Mouse (Mus musculus) activated CD4-positive, CD25-positive, alpha-beta regulatory T cell, adult 4 months (primary cell): ENCODE results near the gene Gm19345. TPM values are rescaled to one million over a fixed set of nuclear protein-coding genes. Genes with fewer than 3 reads are reported as not detected.

Source experiments
- ATAC-seq: one replicate; pipeline ENCODE4 v1.8.0; 2017
- polyA plus RNA-seq, 2 experiments: library from polyadenylated mRNA; unstranded; fragments of 100-300 nt; shearing (Covaris generic); gene quantifications; one replicate each; pipeline ENCODE4 v1.2.1; 2017

Gm19345 gene
- not detected for polyA plus RNA-seq

DNA sequence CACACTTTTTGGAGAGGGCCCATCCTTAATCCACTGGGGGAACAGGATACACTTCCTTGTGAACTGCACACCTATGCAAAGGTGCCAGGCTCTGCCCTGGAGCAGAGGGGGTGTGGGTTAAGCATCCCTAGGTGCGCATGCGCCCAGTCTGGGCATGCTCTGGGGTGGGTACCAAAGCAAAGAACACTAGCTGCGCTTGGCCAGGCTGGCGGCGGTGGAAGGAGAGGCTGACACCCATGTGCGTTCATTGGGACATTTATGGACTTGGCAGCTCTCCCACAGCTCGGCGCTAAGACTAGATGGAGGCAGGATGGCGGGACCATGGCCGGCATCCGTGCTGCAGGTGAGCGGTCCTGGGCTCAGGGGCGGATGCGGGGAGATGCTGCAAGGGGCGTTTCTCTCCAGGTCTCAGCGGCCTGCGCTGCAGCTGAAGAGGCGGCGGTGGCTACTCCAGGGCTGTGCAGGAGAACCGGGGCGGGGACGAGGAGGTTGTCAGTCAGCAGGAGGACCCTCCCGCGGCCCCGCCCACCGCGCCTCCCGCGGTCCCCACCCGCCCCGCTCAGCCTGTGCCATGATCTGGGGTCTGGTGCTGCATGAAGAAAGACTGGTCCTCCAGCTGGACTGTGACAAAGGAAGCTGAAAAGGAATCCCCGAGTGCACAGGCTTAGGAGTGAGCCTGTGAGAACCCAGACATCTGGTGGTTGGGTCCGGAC, at the start of gene Gm19345:
Gene Gm19345, plus strand, starts transcription at position 146 of the 713 bp plus-strand sequence.
- ATAC-seq, result no peak

DNA sequence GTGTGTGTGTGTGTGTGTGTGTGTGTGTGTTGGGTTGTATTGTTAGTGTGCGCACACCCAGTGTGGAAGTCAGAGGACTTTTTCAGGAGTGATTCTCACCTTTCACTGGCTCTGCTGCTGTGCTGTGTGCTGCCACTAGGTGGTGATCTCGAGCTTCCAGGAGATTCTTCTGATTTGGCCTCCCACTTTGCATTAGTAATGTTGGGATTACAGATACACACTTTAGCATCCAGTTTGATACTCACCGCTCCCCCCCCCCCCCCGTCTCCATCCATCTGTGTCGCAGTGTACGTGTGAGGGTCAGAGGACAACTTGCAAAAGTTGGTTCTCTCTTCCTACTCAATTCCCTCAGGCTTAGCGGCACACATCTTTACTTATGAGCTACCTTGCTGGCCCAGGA, 48.8 kb upstream of the Gm19345 start:
- no peak for ATAC-seq

DNA sequence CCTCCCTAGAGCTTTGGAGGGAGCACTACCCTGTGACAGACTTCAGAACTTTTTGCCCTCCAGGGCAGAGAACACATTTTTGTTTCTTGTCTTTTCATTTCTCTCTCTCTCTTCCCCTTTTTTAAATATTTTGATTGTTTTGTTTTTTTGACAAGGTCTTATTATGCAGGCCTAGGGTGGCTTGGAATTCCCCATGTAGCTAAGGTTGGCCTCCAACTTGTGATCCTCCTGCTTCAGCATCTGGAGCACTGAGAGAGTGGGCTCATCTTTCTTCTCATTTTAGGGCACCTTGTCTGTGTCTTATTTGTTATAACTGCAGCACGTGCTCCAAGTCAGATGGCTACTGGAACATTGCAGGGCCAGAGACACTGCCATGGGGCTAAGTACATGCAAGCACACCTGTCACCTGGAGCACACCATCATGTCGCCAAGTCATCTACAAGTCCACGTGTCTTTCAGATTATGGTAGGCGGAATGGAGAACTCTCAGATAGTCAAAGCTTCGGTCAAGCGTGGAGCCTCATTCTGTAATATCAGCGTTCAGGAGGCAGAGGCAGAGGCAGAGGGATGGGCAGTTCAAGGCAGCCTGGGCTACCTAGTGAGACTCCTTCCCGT, 45.3 kb upstream of the Gm19345 start:
- ATAC-seq, result no peak

DNA sequence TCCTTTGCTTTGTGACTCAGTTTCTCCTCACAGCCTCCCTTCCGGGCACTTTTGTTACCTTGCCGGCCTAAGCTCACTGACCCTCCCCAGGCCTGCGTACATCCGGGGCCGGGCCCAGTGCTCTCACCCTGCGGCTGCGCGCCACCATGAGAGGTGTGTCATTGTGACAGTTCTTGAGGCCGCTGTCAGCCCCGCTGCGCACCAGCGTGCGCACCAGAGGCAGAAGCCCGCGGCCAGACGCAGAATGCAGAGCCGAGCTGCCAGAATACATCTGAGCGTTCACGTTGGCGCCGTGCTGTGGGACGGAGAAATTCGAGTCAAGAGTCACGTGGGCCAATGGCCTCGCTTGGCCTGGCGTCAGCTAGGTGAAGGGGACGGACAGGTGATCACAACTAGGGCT, 42.4 kb upstream of the Gm19345 start:
- no peak for ATAC-seq

DNA sequence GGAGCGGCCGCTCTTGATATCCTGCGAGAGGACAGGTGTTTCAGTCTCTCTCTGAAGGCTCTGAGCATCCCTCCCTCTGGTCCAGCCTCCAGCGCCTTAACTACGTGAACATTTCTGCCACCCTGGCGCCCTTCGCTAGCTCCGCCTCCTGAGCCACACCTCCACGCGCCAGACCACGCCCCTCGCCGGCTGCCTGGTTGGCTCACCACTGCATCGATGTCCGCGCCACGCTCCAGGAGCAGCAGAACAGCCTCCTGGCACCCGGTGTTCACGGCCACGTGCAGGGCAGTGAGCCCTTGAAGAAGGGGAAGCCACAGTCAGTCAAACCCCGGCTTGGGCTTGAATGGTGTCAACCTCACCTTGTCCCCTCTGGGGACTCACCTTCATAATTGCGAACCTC, 40.7 kb upstream of the Gm19345 start:
- no peak for ATAC-seq

DNA sequence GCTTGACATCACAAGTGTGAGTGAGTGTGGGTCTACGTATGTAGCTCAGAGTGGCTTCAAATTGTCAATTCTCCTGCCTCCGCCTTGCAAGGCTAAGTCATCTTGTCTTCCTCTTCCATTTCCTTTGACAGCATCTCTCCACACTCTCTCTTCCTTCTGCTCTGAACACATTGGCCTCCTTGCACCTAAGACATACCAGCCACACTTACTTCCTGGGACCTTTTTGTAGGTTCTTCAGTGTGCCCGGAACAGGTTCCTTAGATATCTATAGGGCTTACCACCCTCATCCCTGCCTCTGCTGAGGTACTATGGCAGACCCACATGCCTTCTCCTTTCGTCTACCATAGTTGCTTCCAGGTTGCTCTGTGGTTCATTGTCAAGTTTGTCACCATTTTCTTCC, 38.6 kb upstream of the Gm19345 start:
- no peak for ATAC-seq

DNA sequence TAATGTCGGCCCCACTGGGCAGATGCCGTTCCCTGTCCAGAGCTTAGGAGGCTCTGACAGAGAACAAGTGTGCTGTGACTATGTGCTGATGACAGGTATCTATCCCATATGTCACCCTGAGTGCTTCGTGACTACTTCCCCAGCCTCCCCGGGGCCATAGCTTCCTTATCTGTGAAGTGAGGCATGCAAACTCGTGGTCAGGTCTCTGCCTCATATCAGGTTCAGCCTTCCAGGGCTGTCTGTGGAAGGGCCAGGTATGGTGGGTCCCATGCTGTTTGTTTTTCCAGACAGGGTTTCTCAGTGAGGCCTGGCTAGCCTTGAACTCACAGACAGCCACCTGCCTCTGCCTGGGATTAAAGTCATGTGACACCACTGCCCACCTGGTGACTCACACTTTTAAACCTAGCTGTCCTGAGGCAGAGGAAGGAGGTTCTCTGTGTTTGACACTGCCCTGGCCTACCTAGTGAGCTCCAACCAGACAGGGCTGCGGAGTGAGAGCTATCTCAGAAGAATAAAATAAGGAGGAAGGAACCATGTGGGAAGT, 38.2 kb upstream of the Gm19345 start:
- ATAC-seq, result no peak

DNA sequence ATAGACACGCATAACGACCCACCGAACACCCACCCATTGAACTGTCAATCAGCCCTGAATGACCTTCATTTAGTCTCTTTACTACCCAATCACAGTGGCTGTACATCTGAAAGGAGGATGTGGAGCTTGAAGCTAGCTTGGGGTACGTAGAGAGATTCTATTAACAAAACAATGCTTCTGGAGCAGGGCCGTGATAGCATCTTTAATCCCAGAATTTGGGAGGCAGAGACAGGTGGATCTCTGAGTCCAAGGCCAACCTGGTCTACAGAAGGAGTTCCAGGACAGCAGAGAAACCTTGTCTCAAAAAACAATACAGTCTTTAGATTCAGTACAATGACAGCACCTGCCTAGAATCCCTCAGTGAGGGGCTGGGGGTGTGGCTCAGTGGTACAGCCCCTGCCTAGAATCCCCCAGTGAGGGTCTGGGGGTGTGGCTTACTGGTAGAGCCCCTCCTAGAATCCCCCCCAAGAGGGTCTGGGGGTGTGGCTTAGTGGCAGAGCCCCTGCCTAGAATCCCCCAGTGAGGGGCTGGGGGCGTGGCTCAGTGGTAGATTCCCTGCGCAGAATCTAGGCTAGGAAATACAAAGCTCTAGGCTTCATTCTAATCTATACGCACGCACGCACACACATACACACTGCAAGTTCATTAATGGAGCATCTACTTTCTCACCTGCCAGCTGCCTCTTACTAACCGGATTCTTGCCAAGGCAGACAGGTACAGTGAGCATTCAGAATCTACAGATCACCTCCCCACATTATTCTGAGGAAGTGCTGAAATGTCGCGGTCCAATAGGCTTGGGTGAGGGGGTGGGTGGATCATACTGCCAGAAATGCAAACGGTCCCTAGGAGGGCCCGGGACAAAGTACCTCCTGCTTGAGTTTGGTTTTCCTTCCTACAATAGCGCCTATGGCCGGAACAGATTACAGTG, 36.2 kb upstream of the Gm19345 start:
- ATAC-seq, result peak; percentile 13

DNA sequence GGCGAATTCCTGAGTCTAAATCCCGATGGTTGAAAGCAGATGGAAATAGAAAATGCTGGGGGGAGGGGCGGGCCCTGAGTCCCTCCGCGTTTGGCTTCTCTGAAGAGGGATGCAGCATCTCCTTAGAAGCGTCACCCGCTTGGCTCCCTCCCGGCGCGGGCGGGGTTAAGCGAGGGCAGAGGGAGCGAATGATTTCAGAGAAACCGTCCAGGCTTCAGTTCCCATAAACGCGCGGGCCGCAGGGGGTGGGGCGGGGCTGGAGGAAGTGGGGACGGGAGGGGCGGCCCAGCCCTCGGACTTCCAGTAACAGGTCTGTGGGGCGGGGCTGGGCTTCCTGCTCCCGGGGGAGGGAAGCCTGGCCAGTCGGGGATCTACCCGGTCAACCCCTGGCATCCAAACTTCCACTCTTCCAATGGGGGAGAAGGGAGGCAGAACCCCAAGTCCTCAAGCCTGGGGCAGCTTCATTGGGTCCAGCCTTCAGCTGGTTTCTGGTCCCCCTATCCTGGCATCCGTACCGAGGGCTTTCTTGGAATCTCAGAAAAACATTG, 35.5 kb upstream of the Gm19345 start:
- no peak for ATAC-seq

DNA sequence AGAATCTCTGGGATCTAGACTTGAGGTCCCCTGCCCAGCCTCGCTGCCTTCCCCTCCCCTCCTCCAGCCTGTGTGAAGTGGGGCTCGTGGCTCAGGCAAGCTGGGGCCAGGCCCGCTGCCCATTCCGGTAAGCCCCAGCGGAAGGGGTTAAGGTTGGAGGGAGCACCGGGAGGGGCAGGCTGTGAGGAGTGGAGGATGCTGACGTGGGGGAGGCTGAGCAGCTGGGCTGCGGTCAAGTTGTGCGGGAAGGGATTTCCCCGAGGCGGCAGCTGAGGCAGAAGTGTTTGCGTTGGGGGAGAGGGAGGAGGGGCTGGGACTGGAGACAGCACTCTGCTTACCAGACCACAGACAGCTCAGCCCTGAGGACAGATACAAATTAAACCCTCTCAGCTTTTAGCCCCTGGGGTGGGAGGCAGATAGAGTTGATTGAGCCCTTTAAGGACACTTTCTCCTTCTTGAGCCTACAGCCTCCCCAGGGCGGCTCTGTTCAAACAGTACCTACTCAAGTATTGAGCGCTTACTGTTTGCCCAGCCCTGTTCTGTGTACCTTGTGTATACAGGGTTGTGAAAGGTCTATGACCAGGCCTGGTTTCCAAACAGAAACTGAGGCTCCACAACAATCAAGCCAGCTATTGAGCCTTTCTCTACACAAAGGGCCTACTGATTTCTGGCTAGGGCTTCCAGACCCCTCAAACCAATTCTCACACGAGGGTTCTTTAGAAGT, 34.3 kb upstream of the Gm19345 start:
- peak; percentile 86 for ATAC-seq

DNA sequence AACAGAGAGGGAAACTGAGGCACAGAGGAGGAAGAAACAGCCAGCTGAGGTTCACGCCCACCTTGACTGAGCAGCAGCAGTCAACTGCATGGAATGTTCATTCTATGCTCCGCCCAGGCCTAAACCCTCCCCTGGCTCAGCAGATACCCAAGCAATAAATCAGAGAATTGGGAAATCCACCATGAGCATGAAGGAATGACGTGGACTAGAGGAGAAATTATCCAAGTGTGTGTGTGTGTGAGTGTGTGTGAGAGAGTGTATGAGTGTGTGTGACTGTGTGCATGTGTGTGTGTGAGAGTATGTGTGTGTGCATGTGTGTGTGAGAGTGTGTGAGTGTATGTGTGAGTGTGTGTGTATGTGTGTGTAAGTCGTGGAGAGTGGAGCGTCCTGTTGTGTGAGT, 33.4 kb upstream of the Gm19345 start:
- no peak for ATAC-seq

DNA sequence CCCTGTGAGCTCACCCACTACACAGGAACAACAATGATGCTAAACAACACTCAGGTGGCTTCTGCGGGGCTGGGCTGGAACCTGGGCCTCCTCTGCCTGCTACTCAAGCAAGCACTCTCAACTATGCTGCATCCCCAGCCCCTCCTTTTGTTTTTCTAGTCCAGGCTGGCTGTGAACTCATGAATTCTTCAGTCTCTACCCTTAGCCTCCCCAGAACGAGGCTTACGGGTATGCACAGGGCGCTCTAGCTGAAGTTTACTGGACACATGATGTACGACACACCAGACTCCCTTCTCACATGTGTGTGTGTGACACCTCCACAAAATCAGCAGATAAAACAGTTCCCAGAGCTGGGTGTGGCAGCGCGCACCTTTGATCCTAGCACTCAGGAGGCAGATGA, 32.9 kb upstream of the Gm19345 start:
- ATAC-seq, result no peak

DNA sequence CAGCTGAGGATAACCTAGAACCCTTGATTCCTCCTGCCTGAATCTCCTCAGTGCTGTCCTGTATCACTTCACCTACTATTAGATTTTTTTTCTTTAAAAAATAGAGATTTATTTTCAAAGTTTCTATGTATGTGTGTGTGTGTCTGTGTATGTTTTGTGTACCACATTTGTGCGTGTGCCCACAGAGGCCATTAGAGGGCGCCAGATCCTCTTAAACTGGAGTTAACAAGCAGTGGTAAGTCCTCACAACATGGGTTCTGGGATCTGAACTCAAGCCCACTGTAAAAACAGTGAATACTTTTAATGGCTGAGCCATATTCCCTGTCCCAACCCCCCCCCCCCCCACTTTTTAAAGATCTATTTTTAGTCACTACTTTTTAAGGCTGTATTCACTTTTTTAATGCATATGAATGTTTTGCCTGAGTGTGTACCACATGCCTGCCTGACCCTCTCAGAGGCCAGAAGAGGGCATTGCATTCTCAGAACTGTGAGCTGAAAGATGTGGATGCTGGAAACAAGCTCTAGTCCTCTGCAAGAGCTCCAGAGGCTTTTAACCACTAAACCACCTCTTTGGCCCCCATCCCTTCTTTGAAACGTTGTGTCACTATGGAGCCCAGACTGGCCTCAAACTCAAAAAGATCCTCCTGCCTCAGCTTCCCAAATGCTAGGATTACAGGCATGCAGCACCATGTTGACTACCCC, 31.3 kb upstream of the Gm19345 start:
- no peak for ATAC-seq

DNA sequence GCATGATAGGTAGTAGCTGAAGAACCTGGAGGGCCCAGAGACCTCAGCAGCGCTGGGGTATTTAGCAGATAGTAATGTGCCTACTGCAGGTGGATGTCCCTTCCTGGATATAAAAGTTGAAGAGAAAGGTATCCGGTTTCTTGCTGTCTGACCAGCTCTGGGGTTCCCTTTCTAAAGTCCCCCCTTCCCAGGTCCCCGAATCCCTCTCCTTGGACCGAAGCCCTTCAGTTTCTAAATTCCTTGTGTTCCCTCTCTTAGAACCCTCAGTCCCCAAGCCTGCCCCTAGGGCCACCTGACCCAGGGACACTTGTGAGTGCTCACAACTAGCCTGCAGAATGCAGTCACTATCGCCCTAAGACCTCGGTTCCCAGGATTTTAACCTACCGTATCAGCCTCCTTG, 30.2 kb upstream of the Gm19345 start:
- no peak for ATAC-seq

DNA sequence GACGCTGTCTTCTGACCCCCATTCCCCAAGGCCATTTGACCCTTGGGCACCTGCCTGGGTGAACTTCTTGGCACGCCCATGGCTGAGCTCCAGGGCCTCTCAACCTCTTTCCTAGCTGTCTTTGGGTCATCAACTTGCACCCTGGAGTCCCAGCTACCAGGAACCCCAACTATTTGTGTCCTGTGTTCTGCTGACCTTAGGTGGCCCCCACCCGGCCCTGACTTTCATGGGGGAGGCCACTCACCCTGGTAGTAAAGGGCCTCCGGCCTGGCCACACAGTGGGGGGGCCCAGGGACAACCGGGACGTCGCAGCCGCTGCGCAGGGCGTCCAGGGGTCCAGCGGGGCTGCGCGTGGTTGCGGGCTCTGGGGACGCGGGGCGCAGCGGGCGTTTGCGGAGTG, 29.6 kb upstream of the Gm19345 start:
- ATAC-seq, result no peak

DNA sequence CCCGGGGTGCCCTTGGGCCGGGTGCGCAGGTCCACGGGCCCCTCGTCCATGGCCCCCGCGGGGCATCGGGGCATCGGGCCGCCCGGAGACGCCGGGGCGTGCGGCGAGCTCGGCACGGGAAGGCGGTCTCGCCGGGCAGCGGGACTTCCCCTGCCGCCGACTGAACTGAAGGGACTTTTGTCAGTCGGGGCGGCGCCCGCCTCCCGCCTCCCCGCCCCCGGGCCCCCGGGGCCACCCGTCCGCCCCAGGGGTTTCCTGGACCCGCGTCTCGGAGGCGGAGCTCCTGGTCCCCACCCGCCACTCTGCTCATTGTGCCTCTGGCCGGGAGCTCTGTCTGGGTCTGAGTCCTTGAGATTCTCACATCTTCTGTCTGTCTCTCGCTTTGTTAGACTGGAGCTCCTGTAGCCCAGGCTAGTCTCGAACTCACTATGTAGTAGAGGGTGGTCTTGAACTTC, 29.2 kb upstream of the Gm19345 start, which contains the start of gene Bcl3:
Gene Bcl3, minus strand, starts transcription at position 167 of the 455 bp plus-strand sequence.
- peak; percentile 45 for ATAC-seq

DNA sequence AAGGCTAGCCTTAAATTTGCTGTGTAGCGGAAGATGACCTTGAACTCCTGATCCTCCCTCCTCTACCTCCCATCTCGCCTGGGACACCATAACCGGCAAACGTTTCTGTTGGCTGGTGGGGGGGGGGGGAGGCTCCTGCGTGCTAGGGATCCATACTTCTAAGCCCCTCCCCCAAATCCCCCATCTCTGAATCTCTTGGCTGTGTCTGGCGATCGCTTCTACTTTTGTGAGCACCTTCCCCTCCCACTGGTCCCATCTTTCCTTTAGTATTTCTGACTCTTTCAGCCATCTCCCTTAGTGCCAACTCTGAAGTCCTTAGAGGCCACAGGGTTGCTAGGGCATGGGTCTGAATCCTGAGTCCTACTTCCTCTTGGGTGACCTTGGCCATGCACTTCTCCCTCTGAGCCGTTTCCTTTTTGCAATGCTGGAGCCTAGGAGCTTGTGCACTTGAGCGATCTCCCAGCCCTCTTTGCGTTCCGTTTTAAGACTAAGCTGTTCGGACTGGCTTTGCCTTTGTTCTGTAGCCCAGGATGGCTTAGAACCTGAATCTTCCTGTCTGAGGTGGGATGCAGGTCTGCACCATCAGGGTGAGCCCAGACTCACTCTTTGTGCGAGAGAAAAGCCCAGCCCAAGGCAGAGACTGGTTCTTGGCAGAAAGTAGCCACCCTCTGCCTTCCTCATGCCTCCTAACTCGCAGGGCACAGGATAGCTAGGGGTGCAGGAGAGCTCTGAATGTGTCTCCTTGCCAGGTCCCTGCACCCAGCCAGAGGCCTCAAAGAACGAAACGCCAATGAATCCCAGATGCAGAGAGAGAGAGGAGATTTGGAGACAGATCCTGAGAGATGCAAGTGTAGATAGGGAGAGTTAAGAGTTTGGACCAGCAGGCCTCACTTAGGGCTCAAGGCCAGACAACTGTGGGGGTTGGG, 28.3 kb upstream of the Gm19345 start:
- ATAC-seq, result peak; percentile 8

DNA sequence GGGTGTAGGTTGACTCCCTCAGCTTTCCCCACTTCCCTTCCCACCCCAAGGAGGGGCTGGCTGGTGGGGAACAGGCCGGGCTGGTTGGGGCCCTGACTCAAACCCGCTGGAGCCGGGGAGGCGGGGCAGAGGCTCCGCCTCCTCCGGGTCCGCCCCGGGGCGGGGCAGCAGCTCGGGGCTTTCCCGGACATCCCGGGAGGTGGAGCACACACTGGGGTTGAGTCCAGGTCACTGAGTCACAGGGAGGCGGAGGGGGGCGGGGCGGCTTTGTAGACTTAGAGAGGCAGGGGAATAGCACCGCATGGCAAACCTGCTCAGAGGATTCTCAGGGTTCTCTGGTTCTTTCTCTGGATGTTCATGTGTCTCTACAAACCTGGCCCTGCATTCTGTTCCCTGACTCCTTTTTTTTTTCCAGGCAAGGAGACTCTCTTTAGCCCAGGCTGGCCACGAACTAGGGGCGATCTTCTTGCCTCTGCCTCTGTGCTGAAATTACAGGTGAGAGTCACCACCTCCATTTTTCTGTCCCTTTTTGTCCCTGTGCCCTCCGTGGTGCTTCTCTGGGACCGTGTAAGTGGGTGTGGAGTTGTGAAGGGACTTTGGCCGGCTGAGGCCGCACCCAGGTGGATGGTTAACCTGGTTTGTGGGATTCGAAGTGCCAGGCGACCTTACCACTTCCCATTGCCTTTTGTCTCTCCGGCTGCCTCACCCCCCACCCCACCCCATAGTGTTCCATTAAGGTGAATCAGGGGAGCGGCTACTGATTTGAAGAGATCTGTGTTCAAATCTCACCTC, 27.4 kb upstream of the Gm19345 start:
- peak; percentile 76 for ATAC-seq

DNA sequence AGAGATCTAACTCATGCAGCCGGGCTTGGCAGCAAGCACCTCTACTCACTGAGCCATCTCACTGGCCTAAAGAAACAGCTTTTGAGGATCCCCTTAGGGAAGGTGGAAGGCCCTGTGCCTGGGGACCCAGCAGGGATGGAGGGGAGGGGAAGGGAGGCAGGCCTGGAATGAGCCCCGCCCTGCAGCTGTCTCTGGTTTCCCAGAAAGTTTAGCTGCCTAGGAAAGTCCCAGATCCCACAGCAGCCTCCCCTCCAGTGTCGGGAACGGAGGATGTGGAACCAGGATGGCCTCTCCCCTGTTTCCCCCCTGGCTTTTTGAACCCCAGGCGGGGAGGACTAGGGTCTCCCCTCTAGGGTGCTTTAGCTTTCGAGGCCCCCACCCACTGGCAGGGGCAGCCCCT, 25.0 kb upstream of the Gm19345 start:
- ATAC-seq, result no peak
